Mouse (Mus musculus): ENCODE measurements around the gene Ankzf1. TPM values are rescaled to one million over a fixed set of nuclear protein-coding genes. Genes with fewer than 3 reads are reported as not detected.

The Ankzf1 gene
- polyA plus RNA-seq (2014; fragmentation: Illumina TruSeq; extraction: RNeasy Lipid Tissue Mini Kit (QIAGEN cat#74804); ENCODE audit: low read depth, low replicate concordance), result 8.8 TPM

DNA sequence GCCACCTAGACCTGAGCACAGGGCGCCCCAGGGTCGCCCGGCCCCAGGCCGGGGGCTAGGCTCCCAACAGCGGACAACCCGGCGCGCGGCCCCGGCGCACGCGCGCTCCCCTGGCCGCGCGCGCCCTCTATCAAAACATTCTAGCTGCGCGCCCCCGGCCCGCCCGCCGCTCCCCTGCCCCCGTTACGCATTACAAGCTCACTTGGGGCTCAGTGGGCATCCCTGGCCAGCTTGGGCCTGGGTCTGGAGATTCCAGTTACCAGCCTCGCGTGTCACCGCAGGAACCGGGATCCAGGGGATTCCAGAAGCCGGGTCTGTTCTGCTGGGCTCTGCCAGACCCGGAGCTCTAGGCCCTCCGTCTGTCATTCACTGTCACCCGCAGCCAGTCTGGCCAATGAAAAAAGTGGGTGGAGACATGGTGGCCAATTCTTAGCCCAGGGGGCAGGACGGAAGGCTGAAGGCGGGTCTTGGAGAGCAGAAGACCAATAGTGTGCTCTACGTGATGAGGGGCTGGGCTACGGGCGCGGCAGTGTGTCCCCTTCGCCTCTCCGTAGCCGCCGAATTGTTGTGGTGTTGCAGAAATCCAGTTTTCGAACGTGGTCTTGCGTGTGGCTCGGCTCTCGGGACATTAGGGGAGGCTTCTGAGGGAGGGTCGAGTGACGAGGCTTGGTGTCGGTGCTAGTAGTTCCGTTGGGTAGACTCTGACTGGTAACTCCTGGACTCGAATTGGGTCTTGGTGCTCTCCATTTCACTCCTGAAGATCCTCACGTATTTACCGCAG is at the start of gene Ankzf1, which contains the start of gene Atg9a:
TSS of gene Ankzf1 (plus strand) at position 530 of the 781 bp plus-strand sequence.
TSS of gene Atg9a (minus strand) at position 575 of the 781 bp plus-strand sequence.

DNA sequence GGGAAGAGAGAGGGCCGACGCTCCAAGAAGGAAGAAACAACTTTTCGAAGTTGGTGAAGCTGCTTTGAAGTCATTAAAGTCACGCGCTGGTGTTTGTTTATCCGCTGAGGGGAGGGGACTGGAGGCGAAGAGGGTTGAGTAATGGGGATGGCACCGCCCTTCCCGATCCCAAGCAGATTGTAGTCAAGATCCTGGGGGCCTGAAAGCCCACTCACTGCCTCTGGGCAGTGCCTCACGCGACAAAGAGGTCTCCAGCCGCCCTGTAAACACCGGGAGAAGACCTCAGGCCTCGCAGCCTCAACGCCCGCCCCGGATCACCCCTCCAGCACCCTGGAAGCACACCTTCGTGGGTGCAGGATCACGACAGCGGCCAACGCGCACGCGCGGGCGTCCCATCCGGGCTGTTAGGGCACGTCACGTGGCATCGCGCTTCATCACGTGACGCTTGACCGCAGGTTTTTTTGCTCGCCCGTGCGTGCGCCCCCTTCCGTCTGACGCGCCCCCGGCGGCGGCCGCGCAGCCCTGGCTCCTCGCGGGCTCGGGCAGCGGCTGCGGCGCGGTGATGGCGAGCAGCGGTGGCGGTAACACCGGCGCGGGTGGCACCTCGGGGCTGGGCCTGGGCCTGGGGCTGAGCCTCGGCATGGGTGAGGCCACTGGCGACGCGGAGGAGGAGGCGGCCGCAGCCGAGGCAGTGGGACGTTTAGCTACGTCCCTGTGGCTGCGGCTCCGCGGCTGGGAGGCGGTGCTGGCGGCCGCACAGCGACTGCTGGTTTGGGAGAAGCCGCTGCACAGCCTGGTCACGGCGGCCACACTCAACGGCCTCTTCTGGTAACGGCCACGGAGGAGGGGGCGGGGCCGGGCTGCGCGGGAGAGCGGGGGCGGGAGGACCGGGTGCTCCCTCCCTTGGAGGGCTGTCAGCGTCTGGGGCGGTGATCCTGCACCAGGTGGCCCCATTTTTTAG is 49.4 kb upstream of the Ankzf1 start, which contains the start of the genes Cnppd1 and Retreg2:
TSS of gene Cnppd1 (minus strand) at position 411 of the 961 bp plus-strand sequence.
TSS of gene Retreg2 (plus strand) at position 478 of the 961 bp plus-strand sequence.

DNA sequence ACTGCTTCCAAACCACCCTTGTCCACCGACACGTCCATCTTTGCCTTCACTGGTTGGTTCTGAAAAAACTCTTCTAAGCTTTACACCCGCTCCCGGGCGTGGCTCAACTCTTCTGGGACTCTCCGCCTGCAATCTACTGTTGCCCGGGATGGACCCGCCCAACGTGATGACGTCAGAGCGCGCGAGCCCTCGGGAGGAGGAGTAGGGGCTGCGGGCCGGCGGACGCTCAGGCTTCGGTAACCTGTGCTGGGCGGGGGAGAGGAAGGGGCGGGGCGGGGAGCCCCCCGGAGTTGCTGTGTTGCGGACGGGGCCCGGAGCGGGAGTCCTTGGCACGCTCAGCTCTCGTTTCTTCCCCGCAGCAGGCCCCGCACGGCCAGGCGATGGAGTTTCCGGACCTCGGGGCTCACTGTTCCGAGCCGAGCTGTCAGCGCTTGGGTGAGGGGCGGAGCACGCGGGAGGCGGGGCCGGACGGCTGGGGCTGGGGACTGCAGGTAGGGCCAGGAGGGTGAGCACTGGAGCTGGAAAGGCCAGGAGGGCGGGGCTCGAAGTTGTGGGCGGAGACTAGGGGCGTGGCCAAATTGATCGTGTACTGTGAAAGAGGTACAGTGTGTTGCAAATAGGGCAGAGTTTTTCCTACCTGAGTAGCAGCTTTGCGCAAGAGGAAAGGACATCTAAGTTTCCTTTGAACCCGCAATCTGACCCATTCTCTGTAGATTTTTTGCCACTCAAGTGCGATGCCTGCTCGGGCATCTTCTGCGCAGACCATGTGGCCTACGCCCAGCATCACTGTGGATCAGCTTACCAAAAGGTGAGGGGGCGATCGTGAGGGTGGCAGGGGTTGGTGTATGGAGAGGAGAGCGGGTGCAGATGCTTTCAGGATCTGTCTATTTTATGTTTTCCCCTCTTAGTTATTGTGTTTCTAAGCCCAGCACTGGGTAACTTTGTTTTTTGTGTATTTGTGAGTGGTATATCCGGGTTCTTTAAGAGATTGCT is 23.2 kb upstream of the Ankzf1 start, which contains the start of gene Zfand2b:
TSS of gene Zfand2b (plus strand) at position 175 of the 993 bp plus-strand sequence.

DNA sequence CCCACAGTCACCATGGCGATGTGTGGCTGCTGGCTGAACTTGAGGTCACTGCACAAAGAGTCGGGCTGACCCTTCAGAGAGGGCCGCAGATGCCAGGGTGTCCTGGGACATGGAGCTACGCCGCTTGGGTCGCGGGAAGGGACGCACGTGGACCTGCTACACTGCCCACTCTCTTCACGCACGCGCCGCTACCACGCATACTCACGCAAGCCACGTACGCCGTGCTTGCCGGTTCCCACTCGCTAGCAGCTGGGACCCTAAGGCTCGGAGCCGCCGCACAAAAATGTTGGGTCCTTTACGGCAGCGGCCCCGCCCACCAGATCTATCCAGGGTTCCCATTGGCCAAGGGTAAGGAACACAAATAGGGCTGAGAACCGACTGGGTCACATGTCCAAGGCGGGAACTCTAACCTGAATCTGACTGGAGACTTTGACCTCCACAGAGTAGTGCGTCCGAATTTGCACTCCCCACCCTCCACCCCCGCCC is 11.8 kb upstream of the Ankzf1 start, which contains the start of gene Abcb6:
TSS of gene Abcb6 (minus strand) at position 288 of the 486 bp plus-strand sequence.

DNA sequence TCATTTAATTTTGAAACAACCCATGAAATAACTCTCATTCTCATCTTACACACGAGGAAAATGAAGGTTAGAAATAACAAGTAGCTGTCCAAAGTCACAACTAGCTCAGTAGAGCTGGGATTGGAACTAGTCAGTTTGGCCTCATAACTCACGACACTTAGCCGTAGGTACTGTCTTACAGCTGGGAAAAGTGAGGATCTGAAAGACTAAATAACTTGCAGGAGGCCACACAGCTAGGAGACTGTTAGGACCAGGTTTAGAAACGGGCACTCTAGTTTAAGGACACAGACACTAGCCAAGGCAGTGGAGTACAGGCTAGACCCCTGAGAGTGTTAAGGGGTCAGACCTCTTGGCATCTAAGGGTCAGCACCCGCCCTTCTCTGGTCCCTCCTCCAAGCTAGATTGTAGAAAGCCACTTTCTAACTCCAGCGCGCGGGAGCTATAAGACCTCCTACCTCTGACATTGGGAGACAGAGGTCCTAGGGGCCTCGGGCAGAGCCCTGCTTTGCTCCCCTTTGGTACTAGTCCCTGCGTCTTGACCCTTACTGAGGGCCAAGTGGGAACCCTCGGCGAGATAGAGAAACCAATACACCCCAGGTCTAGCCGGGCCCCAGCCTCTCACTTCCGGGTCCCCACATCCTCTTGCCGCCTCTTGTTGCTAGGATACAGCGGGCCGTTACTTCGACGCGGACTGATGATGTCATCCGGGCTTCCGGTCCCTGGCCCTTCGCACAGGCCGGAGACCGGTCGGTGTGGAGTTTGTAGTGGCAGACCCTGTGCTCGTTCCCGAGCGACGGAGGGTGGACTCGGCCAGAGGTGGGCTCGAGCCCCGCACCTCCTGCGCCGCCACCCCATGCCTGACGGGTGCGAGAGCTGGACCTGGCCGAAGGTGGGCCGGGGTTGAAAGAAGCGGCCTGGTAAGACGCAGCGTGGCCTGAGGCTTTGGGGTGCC is 18.5 kb downstream of the Ankzf1 start, which contains the start of the genes Glb1l and Stk16:
TSS of gene Glb1l (minus strand) at position 678 of the 952 bp plus-strand sequence.
TSS of gene Stk16 (plus strand) at position 703 of the 952 bp plus-strand sequence.

DNA sequence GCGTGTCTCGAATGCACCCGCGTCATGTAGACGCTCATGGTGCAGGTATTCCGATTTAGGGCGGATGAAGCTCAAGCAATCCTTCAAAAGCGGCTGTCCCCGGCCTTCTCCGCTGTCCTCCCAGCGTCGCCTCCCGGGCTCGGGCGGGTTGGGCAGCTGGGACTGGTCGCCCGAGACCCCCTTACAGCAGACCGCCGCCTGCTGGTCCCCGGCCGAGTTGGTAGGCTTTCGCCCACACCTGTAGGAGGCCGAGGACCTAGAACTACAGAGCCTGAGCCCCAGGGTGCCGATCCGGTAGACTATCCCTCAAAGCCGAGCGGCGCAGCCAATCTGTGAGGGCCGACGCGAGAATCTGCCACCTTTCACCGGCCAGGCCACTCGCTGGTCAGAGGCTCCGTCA is 27.6 kb downstream of the Ankzf1 start, which contains the start of gene Tuba4a:
TSS of gene Tuba4a (minus strand) at position 335 of the 400 bp plus-strand sequence.

DNA sequence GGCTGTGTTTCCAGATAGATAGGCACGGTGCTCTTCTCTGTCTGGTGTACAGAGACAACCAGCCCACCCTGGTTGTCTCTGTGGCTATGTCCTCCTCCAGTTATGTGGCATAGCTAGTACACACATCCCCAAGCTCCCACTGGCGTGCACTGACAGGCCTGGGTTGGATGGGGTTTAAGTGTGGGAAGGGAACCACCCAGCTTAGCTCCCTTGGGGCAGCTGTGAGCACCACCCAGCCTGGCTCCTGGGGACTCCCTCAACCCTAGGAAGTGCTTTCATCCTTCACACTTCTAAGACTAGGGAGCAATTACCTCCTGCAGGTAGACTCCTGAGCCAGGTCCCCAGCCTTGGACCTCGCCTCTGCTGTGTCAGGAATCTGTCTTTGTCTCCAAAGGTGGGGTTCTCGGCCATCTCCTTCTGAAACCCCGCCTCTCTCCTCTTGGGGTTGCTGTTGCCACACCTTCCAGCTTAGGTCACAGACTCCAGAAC is 39.8 kb downstream of the Ankzf1 start, which contains the start of gene A630095N17Rik:
TSS of gene A630095N17Rik (minus strand) at position 439 of the 489 bp plus-strand sequence.

DNA sequence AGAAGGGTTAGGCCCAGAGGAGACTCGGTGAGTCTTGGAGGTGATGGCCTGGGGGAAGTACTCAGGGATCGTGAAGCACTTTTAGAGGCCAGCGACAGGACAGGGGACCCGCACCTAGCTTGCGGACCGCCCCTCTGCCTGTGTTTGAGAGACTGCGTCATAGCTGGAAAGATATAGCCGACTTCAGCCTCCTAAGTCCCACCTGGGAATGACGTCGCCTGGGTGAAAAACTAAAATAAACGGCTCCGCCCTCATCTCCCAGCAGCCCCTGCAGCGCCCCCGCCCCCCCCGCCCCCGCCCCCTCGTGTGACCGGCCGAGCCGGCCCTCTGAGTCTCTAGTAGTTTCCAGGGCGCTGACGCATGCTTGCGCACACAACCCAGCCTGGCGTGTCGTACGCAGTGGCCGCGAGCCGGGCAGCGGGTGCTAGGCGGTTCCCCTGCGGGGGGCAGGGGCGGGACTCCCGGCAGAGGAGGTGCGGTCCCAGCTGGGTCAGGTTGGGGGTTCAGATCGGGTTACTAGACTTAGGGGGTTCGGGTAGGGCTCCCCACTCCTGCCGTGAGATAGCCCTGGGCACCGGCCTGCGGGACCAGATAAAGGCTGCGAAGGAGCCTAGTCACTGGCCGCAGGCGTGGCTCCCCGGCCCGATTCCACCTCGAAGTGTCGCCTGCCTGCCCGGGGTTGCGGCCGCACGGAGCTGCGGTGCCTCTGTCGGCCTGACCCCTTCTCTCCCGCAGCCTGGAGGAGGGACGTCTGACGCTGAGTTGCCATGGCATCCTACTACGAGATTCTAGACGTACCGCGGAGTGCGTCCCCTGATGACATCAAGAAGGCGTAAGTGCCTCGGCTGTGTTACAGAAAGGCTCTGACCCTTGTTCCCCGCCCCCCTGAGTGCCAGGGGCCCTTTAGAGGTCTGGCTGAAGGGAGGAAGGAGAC is 44.4 kb downstream of the Ankzf1 start, which contains the start of gene Dnajb2:
TSS of gene Dnajb2 (plus strand) at position 290 of the 934 bp plus-strand sequence.

Other genes with a start within 250 kb of the Ankzf1 start
- gene Ihh, start 240.5 kb upstream of the Ankzf1 start, polyA plus RNA-seq (2014; fragmentation: Illumina TruSeq; extraction: RNeasy Lipid Tissue Mini Kit (QIAGEN cat#74804); ENCODE audit: low read depth, low replicate concordance), result not detected
- gene Nhej1, start 67.0 kb upstream of the Ankzf1 start, polyA plus RNA-seq (2014; fragmentation: Illumina TruSeq; extraction: RNeasy Lipid Tissue Mini Kit (QIAGEN cat#74804); ENCODE audit: low read depth, low replicate concordance), result 1.1 TPM
- not detected for gene Slc23a3, start 58.3 kb upstream of the Ankzf1 start, polyA plus RNA-seq (2014; fragmentation: Illumina TruSeq; extraction: RNeasy Lipid Tissue Mini Kit (QIAGEN cat#74804); ENCODE audit: low read depth, low replicate concordance)
- gene Cnppd1, start 49.4 kb upstream of the Ankzf1 start, polyA plus RNA-seq (2014; fragmentation: Illumina TruSeq; extraction: RNeasy Lipid Tissue Mini Kit (QIAGEN cat#74804); ENCODE audit: low read depth, low replicate concordance), result 11.3 TPM
- gene Retreg2, start 49.4 kb upstream of the Ankzf1 start, polyA plus RNA-seq (2014; fragmentation: Illumina TruSeq; extraction: RNeasy Lipid Tissue Mini Kit (QIAGEN cat#74804); ENCODE audit: low read depth, low replicate concordance), result 25.1 TPM
- gene Zfand2b, start 23.5 kb upstream of the Ankzf1 start, polyA plus RNA-seq (2014; fragmentation: Illumina TruSeq; extraction: RNeasy Lipid Tissue Mini Kit (QIAGEN cat#74804); ENCODE audit: low read depth, low replicate concordance), result 2.3 TPM
- 15.8 TPM for gene Abcb6, start 11.8 kb upstream of the Ankzf1 start, polyA plus RNA-seq (2014; fragmentation: Illumina TruSeq; extraction: RNeasy Lipid Tissue Mini Kit (QIAGEN cat#74804); ENCODE audit: low read depth, low replicate concordance)
- gene Atg9a, start within 50 bp of the Ankzf1 start, polyA plus RNA-seq (2014; fragmentation: Illumina TruSeq; extraction: RNeasy Lipid Tissue Mini Kit (QIAGEN cat#74804); ENCODE audit: low read depth, low replicate concordance), result 8.5 TPM
- gene Glb1l, start 18.7 kb downstream of the Ankzf1 start, polyA plus RNA-seq (2014; fragmentation: Illumina TruSeq; extraction: RNeasy Lipid Tissue Mini Kit (QIAGEN cat#74804); ENCODE audit: low read depth, low replicate concordance), result 5.0 TPM
- 24.6 TPM for gene Stk16, start 18.7 kb downstream of the Ankzf1 start, polyA plus RNA-seq (2014; fragmentation: Illumina TruSeq; extraction: RNeasy Lipid Tissue Mini Kit (QIAGEN cat#74804); ENCODE audit: low read depth, low replicate concordance)
- gene Tuba4a, start 27.7 kb downstream of the Ankzf1 start, polyA plus RNA-seq (2014; fragmentation: Illumina TruSeq; extraction: RNeasy Lipid Tissue Mini Kit (QIAGEN cat#74804); ENCODE audit: low read depth, low replicate concordance), result 32.3 TPM
- gene A630095N17Rik, start 40.0 kb downstream of the Ankzf1 start, polyA plus RNA-seq (2014; fragmentation: Illumina TruSeq; extraction: RNeasy Lipid Tissue Mini Kit (QIAGEN cat#74804); ENCODE audit: low read depth, low replicate concordance), result not detected
- 15.1 TPM for gene Dnajb2, start 44.3 kb downstream of the Ankzf1 start, polyA plus RNA-seq (2014; fragmentation: Illumina TruSeq; extraction: RNeasy Lipid Tissue Mini Kit (QIAGEN cat#74804); ENCODE audit: low read depth, low replicate concordance)
- gene Ptprn, start 72.4 kb downstream of the Ankzf1 start, polyA plus RNA-seq (2014; fragmentation: Illumina TruSeq; extraction: RNeasy Lipid Tissue Mini Kit (QIAGEN cat#74804); ENCODE audit: low read depth, low replicate concordance), result not detected
- gene Resp18, start 86.3 kb downstream of the Ankzf1 start, polyA plus RNA-seq (2014; fragmentation: Illumina TruSeq; extraction: RNeasy Lipid Tissue Mini Kit (QIAGEN cat#74804); ENCODE audit: low read depth, low replicate concordance), result not detected
- gene Dnpep, start 125.8 kb downstream of the Ankzf1 start, polyA plus RNA-seq (2014; fragmentation: Illumina TruSeq; extraction: RNeasy Lipid Tissue Mini Kit (QIAGEN cat#74804); ENCODE audit: low read depth, low replicate concordance), result 4.9 TPM
- gene Des, start 168.2 kb downstream of the Ankzf1 start, polyA plus RNA-seq (2014; fragmentation: Illumina TruSeq; extraction: RNeasy Lipid Tissue Mini Kit (QIAGEN cat#74804); ENCODE audit: low read depth, low replicate concordance), result 0.26 TPM
- gene Speg, start 183.1 kb downstream of the Ankzf1 start, polyA plus RNA-seq (2014; fragmentation: Illumina TruSeq; extraction: RNeasy Lipid Tissue Mini Kit (QIAGEN cat#74804); ENCODE audit: low read depth, low replicate concordance), result not detected
- gene Gmppa, start 243.8 kb downstream of the Ankzf1 start, polyA plus RNA-seq (2014; fragmentation: Illumina TruSeq; extraction: RNeasy Lipid Tissue Mini Kit (QIAGEN cat#74804); ENCODE audit: low read depth, low replicate concordance), result 5.5 TPM